Mouse (Mus musculus) liver, embryonic 16.5 days (tissue): ENCODE measurements around the gene Tmem40. TPM values are rescaled to one million over a fixed set of nuclear protein-coding genes. Genes with fewer than 3 reads are reported as not detected.

ENCODE experiments used
- ATAC-seq: fragments of 200-750 bp; cut with Nextera tagmentation; 2 replicates; pipeline ENCODE4 v1.8.0; 2017; ENCODE audit warnings: low read depth, mild to moderate bottlenecking, moderate number of reproducible peaks, moderate library complexity
- H3K27ac ChIP-seq: fragments of 300-500 bp; sonication (generic); 2 replicates; pipeline ENCODE4 v1.5.1; 2014; ENCODE audit warnings: mild to moderate bottlenecking, low read length
- H3K27me3 ChIP-seq: fragments of 300-500 bp; sonication (generic); 2 replicates; pipeline ENCODE4 v1.6.1; 2014; ENCODE audit warnings: low read depth, low read length, mixed read lengths; ENCODE audit not compliant: control insufficient read depth, insufficient read depth
- H3K36me3 ChIP-seq: fragments of 300-500 bp; sonication (generic); 2 replicates; pipeline ENCODE4 v1.6.1; 2014; ENCODE audit warnings: mild to moderate bottlenecking; ENCODE audit not compliant: control insufficient read depth, insufficient read depth
- H3K4me1 ChIP-seq: fragments of 300-500 bp; sonication (generic); 2 replicates; pipeline ENCODE4 v1.6.1; 2014; ENCODE audit warnings: low read depth, low read length, mixed read lengths; ENCODE audit not compliant: control insufficient read depth
- H3K4me2 ChIP-seq: fragments of 300-500 bp; sonication (generic); 2 replicates; pipeline ENCODE4 v1.6.1; 2014; ENCODE audit warnings: low read depth, low read length, mixed read lengths
- H3K4me3 ChIP-seq: fragments of 300-500 bp; sonication (generic); 2 replicates; pipeline ENCODE4 v1.5.1; 2014; ENCODE audit warnings: low read depth, mild to moderate bottlenecking, low read length
- H3K9ac ChIP-seq: fragments of 300-500 bp; sonication (generic); 2 replicates; pipeline ENCODE4 v1.6.1; 2014; ENCODE audit warnings: low read depth, low read length
- H3K9me3 ChIP-seq: fragments of 300-500 bp; sonication (generic); replicated peaks from 2 replicates; pipeline ENCODE4 v1.6.1; 2016; ENCODE audit warnings: low read length; ENCODE audit not compliant: control insufficient read depth
- WGBS: fragments of 180-500 bp; shearing (Covaris S2); extraction: QIAGEN DNeasy Blood & Tissue Kit; methylation state at CpG from one replicate; pipeline ENCODE4 v1.1.7; 2014; ENCODE audit not compliant: insufficient replicate concordance; 5-methylcytosine and 5-hydroxymethylcytosine counted together
- polyA plus RNA-seq: library from polyadenylated mRNA; unstranded; fragments of >200 nt; fragmentation: Nextera tagmentation; extraction: Ambion mirVana; gene quantifications from 2 replicates; pipeline ENCODE4 v1.2.1, GENCODE M21; 2015

Tmem40 gene
- polyA plus RNA-seq, 1 experiment from 2014 or later, result 28.8 TPM

DNA sequence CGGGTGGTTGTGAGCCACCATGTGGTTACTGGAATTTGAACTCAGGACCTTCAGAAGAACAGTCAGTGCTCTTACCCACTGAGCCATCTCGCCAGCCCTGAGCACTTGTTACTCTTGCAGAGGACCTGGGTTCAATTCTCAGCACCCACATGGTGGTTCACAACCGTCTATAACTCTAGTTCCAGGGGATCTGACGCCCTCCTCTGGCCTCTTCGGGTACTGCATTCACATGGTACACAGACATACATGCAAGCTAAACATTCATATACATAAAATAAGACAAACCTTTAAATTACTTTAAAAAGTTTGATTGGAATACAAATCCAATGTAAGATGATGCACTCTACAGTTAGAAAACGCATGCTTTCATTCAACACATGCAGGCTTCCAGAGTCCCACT is 10.0 kb upstream of the Tmem40 start:
- no peak for ATAC-seq
- Histone ChIP-seq H3K36me3 (no peaks in the 10 kb centered on the region), H3K4me2 (no peak overlapping the region), H3K9me3 (no peaks in the 10 kb centered on the region), H3K9ac (no peak overlapping the region), H3K4me1 (peaks cover 15% of the 10 kb centered on the region), H3K27me3 (no peaks in the 10 kb centered on the region), H3K4me3 (no peak overlapping the region), H3K27ac (no peak overlapping the region)
- WGBS, result 57% methylated on average over 6 of the region's 6 CpGs

DNA sequence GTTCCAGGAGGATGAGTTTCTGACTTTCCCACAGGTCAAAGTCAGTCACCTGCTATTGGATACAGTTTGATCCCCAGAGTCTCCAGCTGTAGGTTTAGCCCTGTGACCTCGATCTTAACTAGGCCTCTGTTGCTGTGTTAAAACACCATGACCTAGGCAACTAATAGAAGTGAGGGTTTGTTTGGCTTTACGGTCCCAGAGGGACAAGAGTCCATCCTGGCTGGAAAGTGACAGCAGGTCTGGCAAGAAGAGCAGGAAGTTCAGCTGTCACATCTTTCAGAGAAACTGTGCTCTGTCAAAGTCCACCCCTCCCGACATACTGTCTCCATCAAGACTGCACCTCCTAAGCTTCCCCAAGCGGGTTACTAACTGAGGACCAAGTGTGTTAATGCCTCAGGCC is 8.6 kb upstream of the Tmem40 start:
- Histone ChIP-seq H3K36me3 (no peaks in the 10 kb centered on the region), H3K9ac (no peak overlapping the region), H3K4me3 (no peak overlapping the region), H3K27me3 (no peaks in the 10 kb centered on the region), H3K27ac (no peak overlapping the region), H3K4me2 (no peak overlapping the region), H3K9me3 (no peaks in the 10 kb centered on the region), H3K4me1 (peaks cover 15% of the 10 kb centered on the region)
- WGBS, result 58% methylated on average over 4 of the region's 4 CpGs
- ATAC-seq, result peak; percentile 65

DNA sequence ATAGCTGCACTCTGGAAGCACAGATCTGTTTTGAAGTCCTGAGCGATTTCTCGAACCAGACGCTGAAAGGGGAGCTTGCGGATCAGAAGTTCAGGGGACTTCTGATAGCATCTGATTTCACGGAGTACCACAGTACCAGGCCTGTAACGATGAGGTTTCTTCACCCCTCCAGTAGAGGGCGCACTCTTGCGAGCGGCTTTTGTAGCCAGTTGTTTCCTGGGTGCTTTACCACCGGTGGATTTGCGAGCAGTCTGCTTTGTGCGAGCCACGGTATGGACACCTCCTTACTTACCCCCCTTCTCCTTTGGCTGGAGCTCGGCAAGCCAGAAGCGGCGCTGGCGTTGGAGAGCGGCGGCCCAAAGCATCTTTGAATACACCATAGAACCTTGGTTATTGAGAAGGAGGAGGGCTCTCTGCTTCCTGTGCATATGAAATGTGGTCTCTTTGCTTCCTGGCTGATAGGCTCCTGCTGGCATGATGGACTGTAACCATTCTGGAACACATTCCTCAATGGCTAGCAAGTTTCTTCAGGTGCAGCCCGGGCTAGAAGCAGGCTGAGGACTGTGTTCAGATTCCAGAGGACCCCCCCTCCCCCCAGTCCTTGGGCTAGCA is 8.0 kb upstream of the Tmem40 start:
- ATAC-seq, result no peak
- H3K27me3 ChIP-seq, result no peaks in the 10 kb centered on the region
- no peak overlapping the region for H3K4me3 ChIP-seq
- peaks cover 15% of the 10 kb centered on the region for H3K4me1 ChIP-seq
- no peak overlapping the region for H3K27ac ChIP-seq
- no peak overlapping the region for H3K4me2 ChIP-seq
- WGBS, result 60% methylated on average over 20 of the region's 20 CpGs
- no peaks in the 10 kb centered on the region for H3K36me3 ChIP-seq
- no peak overlapping the region for H3K9ac ChIP-seq
- H3K9me3 ChIP-seq, result no peaks in the 10 kb centered on the region

DNA sequence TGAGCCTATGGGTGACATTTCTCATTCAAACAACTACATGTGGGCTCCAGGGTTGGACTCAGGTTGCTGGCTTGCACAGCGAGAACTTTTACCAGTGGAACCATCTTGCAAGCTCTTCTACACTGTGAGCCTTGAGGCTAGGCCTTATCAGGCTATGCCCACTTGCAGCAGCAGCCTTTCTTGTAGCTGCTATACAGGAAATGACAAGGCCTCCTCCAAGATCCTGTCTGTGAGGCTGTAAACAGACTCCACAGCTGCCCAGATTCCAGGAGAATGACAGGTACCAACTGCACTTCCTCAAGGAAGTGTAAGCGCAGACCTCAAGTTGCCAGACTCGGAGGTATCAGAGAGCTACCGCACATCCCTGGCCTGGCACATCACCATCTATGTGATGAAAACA is 6.0 kb upstream of the Tmem40 start:
- no peaks in the 10 kb centered on the region for H3K9me3 ChIP-seq
- no peak overlapping the region for H3K27ac ChIP-seq
- 22% methylated on average over 4 of the region's 4 CpGs for WGBS
- H3K9ac ChIP-seq, result no peak overlapping the region
- H3K4me3 ChIP-seq, result no peak overlapping the region
- H3K4me2 ChIP-seq, result no peak overlapping the region
- peaks cover 12% of the 10 kb centered on the region for H3K4me1 ChIP-seq
- no peaks in the 10 kb centered on the region for H3K36me3 ChIP-seq
- no peaks in the 10 kb centered on the region for H3K27me3 ChIP-seq
- peak; percentile 44; the same call in 1 of the 2 replicates for ATAC-seq

DNA sequence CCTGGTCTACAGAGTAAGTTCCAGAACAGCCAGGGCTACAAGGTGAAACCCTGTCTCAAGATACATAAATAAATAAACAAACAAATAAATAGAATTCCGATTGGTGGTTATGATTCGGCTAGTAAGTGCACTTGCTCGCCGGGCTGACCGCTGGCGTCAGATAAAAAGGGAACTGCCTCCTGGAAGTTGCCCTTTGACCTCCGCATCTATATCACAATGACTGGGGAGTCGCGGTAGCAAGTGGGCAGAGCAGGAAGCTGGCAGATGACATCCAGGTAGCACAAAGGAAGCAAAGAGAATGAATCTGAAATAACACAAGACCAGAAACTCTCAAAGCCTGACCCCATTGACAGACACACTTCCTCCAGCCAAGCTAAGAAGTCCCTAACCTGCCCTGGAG is 5.1 kb upstream of the Tmem40 start:
- no peaks in the 10 kb centered on the region for H3K9me3 ChIP-seq
- H3K4me2 ChIP-seq, result no peak overlapping the region
- 14% methylated on average over 9 of the region's 9 CpGs for WGBS
- H3K9ac ChIP-seq, result no peak overlapping the region
- peaks cover 17% of the 10 kb centered on the region for H3K4me1 ChIP-seq
- no peaks in the 10 kb centered on the region for H3K36me3 ChIP-seq
- no peaks in the 10 kb centered on the region for H3K27me3 ChIP-seq
- H3K27ac ChIP-seq, result no peak overlapping the region
- ATAC-seq, result no peak
- H3K4me3 ChIP-seq, result no peak overlapping the region

DNA sequence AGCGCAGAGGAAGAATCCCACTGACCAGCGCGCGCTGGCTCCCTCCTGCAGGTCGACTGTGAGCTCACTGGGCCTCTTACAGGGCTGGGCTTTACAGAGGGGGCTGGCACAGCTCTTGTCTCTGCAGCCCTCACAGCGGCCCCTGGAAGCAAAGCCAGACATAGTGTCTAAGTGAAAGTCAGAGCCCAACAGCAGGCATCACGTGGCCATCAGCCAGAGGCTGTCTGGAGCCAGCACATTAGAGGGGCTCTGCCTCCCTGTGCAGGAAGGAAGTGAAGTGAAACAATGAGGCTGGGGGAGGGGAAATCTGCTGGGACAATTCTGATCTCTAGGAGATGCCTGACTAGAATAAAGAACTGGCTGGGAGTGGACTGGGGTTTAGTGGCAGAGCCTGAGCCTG is 2.0 kb upstream of the Tmem40 start:
- WGBS, result 10% methylated on average over 7 of the region's 7 CpGs
- Histone ChIP-seq H3K36me3 (no peaks in the 10 kb centered on the region), H3K9me3 (no peaks in the 10 kb centered on the region), H3K27me3 (no peaks in the 10 kb centered on the region), H3K27ac (peak overlapping the region; percentile 54), H3K9ac (peak overlapping the region; percentile 37; the same call in 1 of the 2 replicates), H3K4me3 (0 out of 2 replicates have a peak overlapping the region, but pooled peaks have one; percentile 7), H3K4me2 (peak overlapping the region; percentile 24; the same call in 1 of the 2 replicates), H3K4me1 (peaks cover 35% of the 10 kb centered on the region)
- peak; percentile 59 for ATAC-seq

DNA sequence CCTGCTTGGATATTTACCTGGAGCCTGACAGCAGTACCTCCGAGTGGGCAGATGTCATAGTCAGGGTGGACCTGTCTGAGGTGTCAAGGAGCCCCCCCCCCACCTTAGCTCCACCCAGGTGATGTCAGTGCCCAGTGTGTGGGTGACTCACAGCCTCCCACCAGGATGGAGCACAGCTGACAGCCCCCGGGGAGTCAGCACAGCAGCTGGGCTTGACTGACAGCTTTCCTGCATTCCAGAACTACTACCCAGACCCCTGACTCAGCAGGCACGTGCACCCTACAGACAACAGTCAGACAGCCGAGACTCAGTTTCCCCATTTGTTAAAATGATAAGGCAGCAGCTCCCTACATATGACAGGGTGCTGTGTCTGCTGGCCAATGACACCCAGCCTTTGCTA is 1.2 kb downstream of the Tmem40 start:
- no peak overlapping the region for H3K4me2 ChIP-seq
- peaks cover 39% of the 10 kb centered on the region for H3K4me1 ChIP-seq
- H3K9ac ChIP-seq, result no peak overlapping the region; the same call in 1 of the 2 replicates
- no peak overlapping the region for H3K27ac ChIP-seq
- no peaks in the 10 kb centered on the region for H3K9me3 ChIP-seq
- no peak for ATAC-seq
- 31% methylated on average over 4 of the region's 4 CpGs for WGBS
- H3K27me3 ChIP-seq, result no peaks in the 10 kb centered on the region
- H3K36me3 ChIP-seq, result no peaks in the 10 kb centered on the region
- no peak overlapping the region for H3K4me3 ChIP-seq

DNA sequence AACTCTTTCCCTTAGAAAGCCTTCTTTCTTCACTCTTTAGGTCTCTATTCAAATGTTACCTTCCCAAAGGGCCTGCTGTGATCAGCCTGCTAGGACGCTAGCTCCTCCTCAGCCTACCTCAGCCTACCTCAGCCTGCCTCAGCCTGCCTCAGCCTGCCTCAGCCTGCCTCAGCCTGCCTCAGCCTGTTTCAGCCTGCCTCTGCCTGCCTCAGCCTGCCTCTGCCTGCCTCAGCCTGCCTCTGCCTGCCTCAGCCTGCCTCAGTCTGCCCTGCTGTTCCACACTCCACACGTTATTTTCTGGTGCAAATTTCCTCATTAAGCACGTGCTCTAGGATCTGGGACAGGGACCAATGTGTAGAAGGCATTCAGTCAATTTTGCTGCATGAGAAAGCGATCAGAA is 2.1 kb downstream of the Tmem40 start:
- no peak for ATAC-seq
- H3K36me3 ChIP-seq, result no peaks in the 10 kb centered on the region
- no peak overlapping the region for H3K4me2 ChIP-seq
- H3K4me3 ChIP-seq, result no peak overlapping the region
- peaks cover 47% of the 10 kb centered on the region for H3K4me1 ChIP-seq
- peak overlapping the region; percentile 82; the same call in 1 of the 2 replicates for H3K27ac ChIP-seq
- H3K9me3 ChIP-seq, result no peaks in the 10 kb centered on the region
- WGBS, result 86% methylated on average over 4 of the region's 4 CpGs
- H3K27me3 ChIP-seq, result no peaks in the 10 kb centered on the region
- H3K9ac ChIP-seq, result no peak overlapping the region

DNA sequence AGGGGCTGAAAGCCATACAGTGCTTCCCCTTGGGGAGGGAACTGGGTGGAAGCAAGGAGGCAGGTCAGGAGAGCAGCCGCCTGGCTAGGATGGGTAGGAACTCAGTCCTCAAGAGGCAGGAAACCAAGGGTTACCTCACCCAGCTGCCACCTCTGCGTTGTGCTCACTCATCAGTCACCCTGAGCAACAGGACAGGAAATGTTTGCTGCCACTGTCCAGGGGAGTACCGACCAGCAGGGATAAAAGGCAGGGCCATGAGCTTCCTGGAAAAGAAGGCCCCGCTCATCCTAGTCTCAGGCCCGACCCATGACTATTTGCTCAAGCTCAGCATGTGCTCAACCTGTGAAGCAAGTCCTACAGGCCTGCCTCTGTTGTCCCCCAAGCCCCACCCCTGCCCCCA is 2.7 kb downstream of the Tmem40 start:
- Histone ChIP-seq H3K4me3 (no peak overlapping the region; the same call in 1 of the 2 replicates), H3K27ac (peak overlapping the region; percentile 82), H3K36me3 (no peaks in the 10 kb centered on the region), H3K9ac (peak overlapping the region; percentile 62), H3K9me3 (no peaks in the 10 kb centered on the region), H3K4me2 (peak overlapping the region; percentile 69), H3K27me3 (no peaks in the 10 kb centered on the region), H3K4me1 (peaks cover 53% of the 10 kb centered on the region)
- 28% methylated on average over 5 of the region's 5 CpGs for WGBS
- ATAC-seq, result peak; percentile 10
